Mouse (Mus musculus): ENCODE measurements around the gene Cdkn2aip.

DNA sequence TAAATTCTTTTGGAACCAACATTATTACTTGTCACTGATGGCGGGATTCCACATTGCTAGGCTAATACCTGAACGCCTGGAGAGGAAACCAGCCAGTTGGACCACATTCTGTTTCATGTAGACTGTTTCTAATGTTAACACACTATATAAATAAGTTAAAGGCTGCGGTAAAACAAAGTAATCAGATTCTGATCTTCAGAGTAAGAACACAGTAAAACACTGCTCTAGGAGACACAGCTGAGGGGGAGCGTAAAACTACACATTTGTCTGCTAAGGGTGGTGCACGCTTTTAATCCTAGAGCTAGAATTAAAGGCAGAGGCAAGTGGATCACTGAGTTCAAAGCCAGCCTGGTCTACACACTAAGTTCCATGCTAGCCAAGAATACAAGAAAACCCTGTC is 51.0 kb downstream of the Cdkn2aip start:
- TF ChIP-seq CTCF (IDR thresholded peaks at IDR 0.05; ENCODE audit: low read depth, low read length) (no peak), GATA1 (IDR thresholded peaks at IDR 0.05; ENCODE audit: borderline replicate concordance, low read length) (no peak), TAL1 (conservative IDR thresholded peaks at IDR 0.05; ENCODE audit: low read depth, low read length) (no peak), POLR2AphosphoS5 (IDR thresholded peaks at IDR 0.05; ENCODE audit: insufficient replicate concordance, low read depth, low read length) (no peak)

Measured in G1E (cell line).